Mouse (Mus musculus) intestine, embryonic 14.5 days (tissue): ENCODE data around the gene Cbx3. TPM values are rescaled to one million over a fixed set of nuclear protein-coding genes. Genes with fewer than 3 reads are reported as not detected.

Source experiments
- ATAC-seq: fragments of 200-750 bp; cut with Nextera tagmentation; replicated peaks from 2 replicates; pipeline ENCODE4 v1.8.0; 2017; ENCODE audit warnings: low read depth, moderate number of reproducible peaks, moderate TSS enrichment, moderate library complexity; ENCODE audit not compliant: low FRiP score, low TSS enrichment
- DNase-seq: peaks from one replicate; pipeline ENCODE4 v3.0.0-alpha.2; 2018; ENCODE audit warnings: low spot score
- H3K27ac ChIP-seq: fragments of 300-500 bp; sonication (generic); 2 replicates; pipeline ENCODE4 v1.5.1; 2014; ENCODE audit warnings: low read depth, mild to moderate bottlenecking, control low read depth
- H3K27me3 ChIP-seq: fragments of 300-500 bp; sonication (generic); replicated peaks from 2 replicates; pipeline ENCODE4 v1.6.1; 2014; ENCODE audit warnings: low read length, control low read depth; ENCODE audit not compliant: control insufficient read depth, insufficient read depth
- H3K36me3 ChIP-seq: fragments of 300-500 bp; sonication (generic); 2 replicates; pipeline ENCODE4 v1.6.1; 2014; ENCODE audit warnings: low read length, control low read depth; ENCODE audit not compliant: control insufficient read depth, insufficient read depth
- H3K4me1 ChIP-seq: fragments of 300-500 bp; sonication (generic); replicated peaks from 2 replicates; pipeline ENCODE4 v1.6.1; 2014; ENCODE audit warnings: low read length, control low read depth, mixed read lengths; ENCODE audit not compliant: control insufficient read depth, insufficient read depth
- H3K4me2 ChIP-seq: fragments of 300-500 bp; sonication (generic); 2 replicates; pipeline ENCODE4 v1.6.1; 2014; ENCODE audit warnings: low read length
- H3K4me3 ChIP-seq: fragments of 300-500 bp; sonication (generic); 2 replicates; pipeline ENCODE4 v1.5.1; 2014; ENCODE audit warnings: low read depth, low read length, control low read depth, mixed read lengths
- H3K9ac ChIP-seq: fragments of 300-500 bp; sonication (generic); 2 replicates; pipeline ENCODE4 v1.6.1; 2014; ENCODE audit warnings: mild to moderate bottlenecking, low read length
- H3K9me3 ChIP-seq: fragments of 300-500 bp; sonication (generic); 2 replicates; pipeline ENCODE4 v1.6.1; 2016; ENCODE audit warnings: low read length, control low read depth; ENCODE audit not compliant: control insufficient read depth
- WGBS: fragments of 180-500 bp; shearing (Covaris S2); extraction: QIAGEN DNeasy Blood & Tissue Kit; methylation state at CpG from one replicate; pipeline ENCODE4 v1.1.7; 2014; 5-methylcytosine and 5-hydroxymethylcytosine counted together
- polyA plus RNA-seq: library from polyadenylated mRNA; unstranded; fragments of >200 nt; fragmentation: Nextera tagmentation; extraction: Ambion mirVana; gene quantifications from 2 replicates; pipeline ENCODE4 v1.2.1, GENCODE M21; 2014

Gene Cbx3
- polyA plus RNA-seq, 1 experiment from 2014 or later = 454 TPM

- no peaks in the 10 kb centered on the region for H3K9me3 ChIP-seq
- H3K27me3 ChIP-seq = no peaks in the 10 kb centered on the region
- peaks cover 57% of the 10 kb centered on the region for H3K36me3 ChIP-seq
- no peak for ATAC-seq
- DNase-seq = peak; percentile 67
- no peak overlapping the region for H3K27ac ChIP-seq
- H3K4me1 ChIP-seq = peaks cover under 1% of the 10 kb centered on the region; the same call in 1 of the 2 replicates
- no peak overlapping the region for H3K4me2 ChIP-seq
- no peak overlapping the region for H3K4me3 ChIP-seq
- WGBS = 72% methylated on average over 4 of the region's 4 CpGs
- H3K9ac ChIP-seq = no peak overlapping the region
Observed at GRCm38 (mm10) chr6:51460021-51460360, 10.2 kb upstream of the Cbx3 start.

GRCm38 (mm10) chr6:51460363-51460762 lies 9.8 kb upstream of the Cbx3 start:
- Histone ChIP-seq H3K4me2 (no peak overlapping the region), H3K36me3 (peaks cover 61% of the 10 kb centered on the region), H3K4me1 (peaks cover 4% of the 10 kb centered on the region; the same call in 1 of the 2 replicates), H3K9me3 (no peaks in the 10 kb centered on the region), H3K4me3 (no peak overlapping the region), H3K9ac (no peak overlapping the region), H3K27me3 (no peaks in the 10 kb centered on the region), H3K27ac (no peak overlapping the region)
- ATAC-seq (no peak), DNase-seq (no peak)
- WGBS = 83% methylated on average over 3 of the region's 3 CpGs

GRCm38 (mm10) chr6:51467649-51468048 lies 2.5 kb upstream of the Cbx3 start:
- H3K27me3 ChIP-seq = no peaks in the 10 kb centered on the region
- peaks cover 27% of the 10 kb centered on the region for H3K4me1 ChIP-seq
- peak overlapping the region; percentile 100 for H3K9ac ChIP-seq
- H3K27ac ChIP-seq = no peak overlapping the region
- DNase-seq (no peak), ATAC-seq (no peak)
- 0% methylated on average over 2 of the region's 2 CpGs for WGBS
- H3K4me3 ChIP-seq = peak overlapping the region; percentile 100
- H3K4me2 ChIP-seq = peak overlapping the region; percentile 71
- no peaks in the 10 kb centered on the region for H3K9me3 ChIP-seq
- peaks cover 56% of the 10 kb centered on the region for H3K36me3 ChIP-seq

- peak overlapping the region; percentile 71 for H3K4me2 ChIP-seq
- H3K27me3 ChIP-seq = no peaks in the 10 kb centered on the region
- DNase-seq (peak; percentile 95), ATAC-seq (peak; percentile 34)
- H3K4me1 ChIP-seq = peaks cover 35% of the 10 kb centered on the region
- H3K9me3 ChIP-seq = no peaks in the 10 kb centered on the region
- H3K4me3 ChIP-seq = peak overlapping the region; percentile 100
- under 1% methylated on average over 60 of the region's 63 CpGs for WGBS
- H3K27ac ChIP-seq = peak overlapping the region; percentile 100
- peaks cover 57% of the 10 kb centered on the region for H3K36me3 ChIP-seq
- H3K9ac ChIP-seq = peak overlapping the region; percentile 100
Observed at GRCm38 (mm10) chr6:51468891-51469561, 1.1 kb upstream of the Cbx3 start.

GRCm38 (mm10) chr6:51469715-51470310 lies 347 bp upstream of the Cbx3 start, which contains the start of gene Hnrnpa2b1:
Hnrnpa2b1 (minus strand) TSS chr6:51469894.
- Histone ChIP-seq H3K27me3 (no peaks in the 10 kb centered on the region), H3K4me1 (peaks cover 35% of the 10 kb centered on the region), H3K4me3 (peak within 1 kb of the TSS; percentile 100), H3K4me2 (peak within 1 kb of the TSS; percentile 71), H3K36me3 (peaks cover 57% of the 10 kb centered on the region), H3K27ac (peak within 1 kb of the TSS; percentile 100), H3K9me3 (no peaks in the 10 kb centered on the region), H3K9ac (peak within 1 kb of the TSS; percentile 100)
- ATAC-seq (peak; percentile 93), DNase-seq (peak; percentile 100)
- under 1% methylated on average over 63 of the region's 63 CpGs for WGBS

GRCm38 (mm10) chr6:51471179-51471505 lies 982 bp downstream of the Cbx3 start:
- Histone ChIP-seq H3K9ac (peak overlapping the region; percentile 98), H3K4me3 (peak overlapping the region; percentile 100), H3K36me3 (peaks cover 57% of the 10 kb centered on the region), H3K9me3 (no peaks in the 10 kb centered on the region), H3K27ac (peak overlapping the region; percentile 100), H3K4me1 (peaks cover 24% of the 10 kb centered on the region), H3K27me3 (no peaks in the 10 kb centered on the region), H3K4me2 (peak overlapping the region; percentile 69)
- ATAC-seq (no peak), DNase-seq (peak; percentile 86)
- WGBS = 0% methylated on average over 10 of the region's 10 CpGs

GRCm38 (mm10) chr6:51471782-51472181 lies 1.6 kb downstream of the Cbx3 start:
- Histone ChIP-seq H3K4me2 (peak overlapping the region; percentile 69), H3K27me3 (no peaks in the 10 kb centered on the region), H3K4me1 (peaks cover 18% of the 10 kb centered on the region; the same call in 1 of the 2 replicates), H3K36me3 (peaks cover 57% of the 10 kb centered on the region), H3K4me3 (peak overlapping the region; percentile 100), H3K9me3 (no peaks in the 10 kb centered on the region), H3K27ac (no peak overlapping the region), H3K9ac (peak overlapping the region; percentile 98)
- WGBS = 13% methylated on average over 3 of the region's 3 CpGs
- no peak for DNase-seq
- ATAC-seq = no peak

- Histone ChIP-seq H3K4me1 (0 out of 2 replicates have a peak, but pooled peaks cover 15% of the 10 kb centered on the region), H3K4me3 (peak overlapping the region; percentile 100), H3K4me2 (peak overlapping the region; percentile 69), H3K9me3 (no peaks in the 10 kb centered on the region), H3K27me3 (no peaks in the 10 kb centered on the region), H3K9ac (peak overlapping the region; percentile 98), H3K36me3 (peaks cover 57% of the 10 kb centered on the region), H3K27ac (no peak overlapping the region)
- ATAC-seq (no peak), DNase-seq (no peak)
- 42% methylated on average over 4 of the region's 4 CpGs for WGBS
Observed at GRCm38 (mm10) chr6:51472213-51472612, 2.1 kb downstream of the Cbx3 start.
